Mouse (Mus musculus): ENCODE measurements around the gene Parn. TPM values are rescaled to one million over a fixed set of nuclear protein-coding genes. Genes with fewer than 3 reads are reported as not detected.
"Not testable (repeated sequence)": the region's sequence is repeated elsewhere in the genome, so short reads cannot be mapped to it uniquely, and the experiment has no call there.

Gene Parn
- polyA plus RNA-seq, 1 experiment, result 24.3 TPM

GRCm38 (mm10) chr16:13669282-13669681 is 1.3 kb upstream of the Parn start:
- TF ChIP-seq CTCF (IDR thresholded peaks at IDR 0.05; ENCODE audit: borderline replicate concordance, extremely low read depth, insufficient read depth, insufficient read length), result no peak
- no peak for TF ChIP-seq POLR2A (IDR thresholded peaks at IDR 0.05; ENCODE audit: borderline replicate concordance, extremely low read depth, insufficient read depth, insufficient read length, poor library complexity, severe bottlenecking)
- no peak for DNase-seq (ENCODE audit: low read depth)

GRCm38 (mm10) chr16:13668402-13669108 is 585 bp upstream of the Parn start:
- no peak for TF ChIP-seq CTCF (IDR thresholded peaks at IDR 0.05; ENCODE audit: borderline replicate concordance, extremely low read depth, insufficient read depth, insufficient read length)
- no peak for TF ChIP-seq POLR2A (IDR thresholded peaks at IDR 0.05; ENCODE audit: borderline replicate concordance, extremely low read depth, insufficient read depth, insufficient read length, poor library complexity, severe bottlenecking)
- no peak for DNase-seq (ENCODE audit: low read depth)

GRCm38 (mm10) chr16:13660736-13661135 is 7.2 kb downstream of the Parn start:
- DNase-seq (ENCODE audit: low read depth), result no peak

GRCm38 (mm10) chr16:13658886-13659285 is 9.1 kb downstream of the Parn start:
- TF ChIP-seq POLR2A (IDR thresholded peaks at IDR 0.05; ENCODE audit: borderline replicate concordance, extremely low read depth, insufficient read depth, insufficient read length, poor library complexity, severe bottlenecking) (no peak), CTCF (IDR thresholded peaks at IDR 0.05; ENCODE audit: borderline replicate concordance, extremely low read depth, insufficient read depth, insufficient read length) (no peak)
- no peak for DNase-seq (ENCODE audit: low read depth)

More at GRCm38 (mm10) chr16:13660736-13661135, 7.2 kb downstream of the Parn start:
- no peak for TF ChIP-seq CTCF (IDR thresholded peaks at IDR 0.05; ENCODE audit: borderline replicate concordance, extremely low read depth, insufficient read depth, insufficient read length)
- TF ChIP-seq POLR2A (IDR thresholded peaks at IDR 0.05; ENCODE audit: borderline replicate concordance, extremely low read depth, insufficient read depth, insufficient read length, poor library complexity, severe bottlenecking), result no peak

- TF ChIP-seq CTCF (IDR thresholded peaks at IDR 0.05; ENCODE audit: borderline replicate concordance, extremely low read depth, insufficient read depth, insufficient read length) (no peak), POLR2A (IDR thresholded peaks at IDR 0.05; ENCODE audit: borderline replicate concordance, extremely low read depth, insufficient read depth, insufficient read length, poor library complexity, severe bottlenecking) (no peak)
- DNase-seq (ENCODE audit: low read depth), result no peak
Observed at GRCm38 (mm10) chr16:13645930-13646329, 22.0 kb downstream of the Parn start.

GRCm38 (mm10) chr16:13644474-13644873 is 23.5 kb downstream of the Parn start:
- no peak for DNase-seq (ENCODE audit: low read depth)
- TF ChIP-seq CTCF (IDR thresholded peaks at IDR 0.05; ENCODE audit: borderline replicate concordance, extremely low read depth, insufficient read depth, insufficient read length) (no peak), POLR2A (IDR thresholded peaks at IDR 0.05; ENCODE audit: borderline replicate concordance, extremely low read depth, insufficient read depth, insufficient read length, poor library complexity, severe bottlenecking) (no peak)

- TF ChIP-seq CTCF (IDR thresholded peaks at IDR 0.05; ENCODE audit: borderline replicate concordance, extremely low read depth, insufficient read depth, insufficient read length) (peak; percentile 37; the same call in 1 of the 2 replicates), POLR2A (IDR thresholded peaks at IDR 0.05; ENCODE audit: borderline replicate concordance, extremely low read depth, insufficient read depth, insufficient read length, poor library complexity, severe bottlenecking) (no peak)
- DNase-seq (ENCODE audit: low read depth), result peak; percentile 3
Observed at GRCm38 (mm10) chr16:13640064-13640463, 27.9 kb downstream of the Parn start.

GRCm38 (mm10) chr16:13639508-13639907 is 28.5 kb downstream of the Parn start:
- no peak for DNase-seq (ENCODE audit: low read depth)
- TF ChIP-seq POLR2A (IDR thresholded peaks at IDR 0.05; ENCODE audit: borderline replicate concordance, extremely low read depth, insufficient read depth, insufficient read length, poor library complexity, severe bottlenecking) (no peak), CTCF (IDR thresholded peaks at IDR 0.05; ENCODE audit: borderline replicate concordance, extremely low read depth, insufficient read depth, insufficient read length) (no peak)

GRCm38 (mm10) chr16:13638198-13638597 is 29.8 kb downstream of the Parn start:
- not testable (repeated sequence) for DNase-seq (ENCODE audit: low read depth)

- DNase-seq (ENCODE audit: low read depth), result peak; percentile 63
- TF ChIP-seq POLR2A (IDR thresholded peaks at IDR 0.05; ENCODE audit: borderline replicate concordance, extremely low read depth, insufficient read depth, insufficient read length, poor library complexity, severe bottlenecking) (no peak), CTCF (IDR thresholded peaks at IDR 0.05; ENCODE audit: borderline replicate concordance, extremely low read depth, insufficient read depth, insufficient read length) (peak; percentile 41; the same call in 1 of the 2 replicates)
Observed at GRCm38 (mm10) chr16:13628345-13628744, 39.6 kb downstream of the Parn start.

- DNase-seq (ENCODE audit: low read depth), result no peak
- TF ChIP-seq CTCF (IDR thresholded peaks at IDR 0.05; ENCODE audit: borderline replicate concordance, extremely low read depth, insufficient read depth, insufficient read length), result no peak
- TF ChIP-seq POLR2A (IDR thresholded peaks at IDR 0.05; ENCODE audit: borderline replicate concordance, extremely low read depth, insufficient read depth, insufficient read length, poor library complexity, severe bottlenecking), result no peak
Observed at GRCm38 (mm10) chr16:13621745-13622507, 46.0 kb downstream of the Parn start.

GRCm38 (mm10) chr16:13620194-13620593 is 47.8 kb downstream of the Parn start:
- DNase-seq (ENCODE audit: low read depth), result no peak
- TF ChIP-seq POLR2A (IDR thresholded peaks at IDR 0.05; ENCODE audit: borderline replicate concordance, extremely low read depth, insufficient read depth, insufficient read length, poor library complexity, severe bottlenecking), result no peak
- TF ChIP-seq CTCF (IDR thresholded peaks at IDR 0.05; ENCODE audit: borderline replicate concordance, extremely low read depth, insufficient read depth, insufficient read length), result no peak
